Mouse (Mus musculus): Measurements from ENCODE around the gene Dcaf15. TPM values are rescaled to one million over a fixed set of nuclear protein-coding genes. Genes with fewer than 3 reads are reported as not detected.

Gene Dcaf15
- 9.3 and 9.5 TPM in 2 replicates for polyA plus RNA-seq (2015; fragmentation: Nextera tagmentation; extraction: Ambion mirVana)

- WGBS = 7% methylated on average over 41 of the region's 42 CpGs
- Histone ChIP-seq H3K9me3 (no peaks in the 10 kb centered on the region), H3K27ac (peak within 1 kb of the TSS; percentile 77), H3K36me3 (peaks cover 21% of the 10 kb centered on the region; the same call in 1 of the 2 replicates), H3K4me2 (peak within 1 kb of the TSS; percentile 85), H3K9ac (peak within 1 kb of the TSS; percentile 64), H3K4me3 (peak within 1 kb of the TSS; percentile 57), H3K4me1 (peaks cover 19% of the 10 kb centered on the region), H3K27me3 (no peaks in the 10 kb centered on the region)
- ATAC-seq (ENCODE audit: borderline replicate concordance, extremely low read depth, low FRiP score, low TSS enrichment) = peak; percentile 97
Observed at GRCm38 (mm10) chr8:84104697-84105609, at the start of gene Dcaf15. Gene Dcaf15 (minus strand): TSS chr8:84104768.

- 59% methylated on average over 3 of the region's 3 CpGs for WGBS
- H3K9me3 ChIP-seq = no peaks in the 10 kb centered on the region
- no peak overlapping the region for H3K4me2 ChIP-seq
- peaks cover 22% of the 10 kb centered on the region for H3K4me1 ChIP-seq
- H3K27me3 ChIP-seq = no peaks in the 10 kb centered on the region
- ATAC-seq (ENCODE audit: borderline replicate concordance, extremely low read depth, low FRiP score, low TSS enrichment) = no peak
- H3K4me3 ChIP-seq = no peak overlapping the region
- no peak overlapping the region for H3K27ac ChIP-seq
- H3K36me3 ChIP-seq = peaks cover 7% of the 10 kb centered on the region; the same call in 1 of the 2 replicates
- no peak overlapping the region for H3K9ac ChIP-seq
Observed at GRCm38 (mm10) chr8:84149181-84149580, 44.6 kb upstream of the Dcaf15 start.

- no peaks in the 10 kb centered on the region for H3K9me3 ChIP-seq
- peak overlapping the region; percentile 67 for H3K4me3 ChIP-seq
- peak overlapping the region; percentile 87 for H3K4me2 ChIP-seq
- H3K9ac ChIP-seq = 0 out of 2 replicates have a peak overlapping the region, but pooled peaks have one; percentile 92
- H3K27me3 ChIP-seq = no peaks in the 10 kb centered on the region
- peaks cover 13% of the 10 kb centered on the region for H3K36me3 ChIP-seq
- H3K4me1 ChIP-seq = peaks cover 22% of the 10 kb centered on the region
- H3K27ac ChIP-seq = no peak overlapping the region
- ATAC-seq (ENCODE audit: borderline replicate concordance, extremely low read depth, low FRiP score, low TSS enrichment) = peak; percentile 7; the same call in 1 of the 2 replicates
- WGBS = 71% methylated on average over 5 of the region's 5 CpGs
Observed at GRCm38 (mm10) chr8:84148531-84148850, 43.9 kb upstream of the Dcaf15 start.

GRCm38 (mm10) chr8:84147769-84148530, 43.4 kb upstream of the Dcaf15 start, which contains the start of the genes Cc2d1a and 4930432K21Rik:
Gene Cc2d1a (minus strand): TSS chr8:84147936.
Gene 4930432K21Rik (plus strand): TSS chr8:84148025.
- H3K4me2 ChIP-seq = peak within 1 kb of the TSS; percentile 87
- H3K9me3 ChIP-seq = no peaks in the 10 kb centered on the region
- no peaks in the 10 kb centered on the region for H3K27me3 ChIP-seq
- ATAC-seq (ENCODE audit: borderline replicate concordance, extremely low read depth, low FRiP score, low TSS enrichment) = peak; percentile 93
- peaks cover 22% of the 10 kb centered on the region for H3K4me1 ChIP-seq
- H3K9ac ChIP-seq = peak within 1 kb of the TSS; percentile 92
- 16% methylated on average over 49 of the region's 49 CpGs for WGBS
- peak within 1 kb of the TSS; percentile 84 for H3K27ac ChIP-seq
- H3K36me3 ChIP-seq = peaks cover 18% of the 10 kb centered on the region
- H3K4me3 ChIP-seq = peak within 1 kb of the TSS; percentile 67

GRCm38 (mm10) chr8:84147324-84147766, 42.8 kb upstream of the Dcaf15 start:
- peak overlapping the region; percentile 67 for H3K4me3 ChIP-seq
- peak overlapping the region; percentile 87 for H3K4me2 ChIP-seq
- peaks cover 25% of the 10 kb centered on the region for H3K36me3 ChIP-seq
- no peaks in the 10 kb centered on the region for H3K27me3 ChIP-seq
- peaks cover 22% of the 10 kb centered on the region for H3K4me1 ChIP-seq
- H3K9me3 ChIP-seq = no peaks in the 10 kb centered on the region
- H3K27ac ChIP-seq = peak overlapping the region; percentile 84
- ATAC-seq (ENCODE audit: borderline replicate concordance, extremely low read depth, low FRiP score, low TSS enrichment) = peak; percentile 58
- 4% methylated on average over 14 of the region's 14 CpGs for WGBS
- peak overlapping the region; percentile 92 for H3K9ac ChIP-seq

- Histone ChIP-seq H3K9me3 (no peaks in the 10 kb centered on the region), H3K36me3 (peaks cover 48% of the 10 kb centered on the region), H3K27ac (no peak overlapping the region), H3K4me3 (no peak overlapping the region), H3K4me2 (no peak overlapping the region), H3K9ac (no peak overlapping the region), H3K4me1 (peaks cover 22% of the 10 kb centered on the region), H3K27me3 (no peaks in the 10 kb centered on the region)
- ATAC-seq (ENCODE audit: borderline replicate concordance, extremely low read depth, low FRiP score, low TSS enrichment) = no peak
- WGBS = 93% methylated on average over 8 of the region's 8 CpGs
Observed at GRCm38 (mm10) chr8:84144636-84145245, 40.2 kb upstream of the Dcaf15 start.

GRCm38 (mm10) chr8:84140838-84141237, 36.3 kb upstream of the Dcaf15 start:
- Histone ChIP-seq H3K4me1 (no peaks in the 10 kb centered on the region), H3K4me3 (no peak overlapping the region), H3K27ac (no peak overlapping the region), H3K36me3 (peaks cover 85% of the 10 kb centered on the region), H3K4me2 (no peak overlapping the region), H3K9ac (no peak overlapping the region), H3K9me3 (no peaks in the 10 kb centered on the region), H3K27me3 (no peaks in the 10 kb centered on the region)
- 88% methylated on average over 4 of the region's 4 CpGs for WGBS
- ATAC-seq (ENCODE audit: borderline replicate concordance, extremely low read depth, low FRiP score, low TSS enrichment) = no peak

- Histone ChIP-seq H3K36me3 (peaks cover 84% of the 10 kb centered on the region), H3K9me3 (no peaks in the 10 kb centered on the region), H3K4me3 (no peak overlapping the region), H3K27me3 (no peaks in the 10 kb centered on the region), H3K4me2 (no peak overlapping the region), H3K27ac (no peak overlapping the region), H3K9ac (no peak overlapping the region), H3K4me1 (no peaks in the 10 kb centered on the region)
- ATAC-seq (ENCODE audit: borderline replicate concordance, extremely low read depth, low FRiP score, low TSS enrichment) = no peak
- WGBS = 90% methylated on average over 3 of the region's 3 CpGs
Observed at GRCm38 (mm10) chr8:84137848-84138247, 33.3 kb upstream of the Dcaf15 start.

GRCm38 (mm10) chr8:84132225-84132624, 27.7 kb upstream of the Dcaf15 start:
- ATAC-seq (ENCODE audit: borderline replicate concordance, extremely low read depth, low FRiP score, low TSS enrichment) = no peak
- peaks cover 40% of the 10 kb centered on the region for H3K36me3 ChIP-seq
- H3K4me3 ChIP-seq = no peak overlapping the region

GRCm38 (mm10) chr8:84130806-84131205, 26.2 kb upstream of the Dcaf15 start:
- Histone ChIP-seq H3K27me3 (no peaks in the 10 kb centered on the region), H3K27ac (no peak overlapping the region), H3K9ac (no peak overlapping the region), H3K4me3 (no peak overlapping the region), H3K4me1 (peaks cover 11% of the 10 kb centered on the region), H3K4me2 (no peak overlapping the region), H3K36me3 (peaks cover 26% of the 10 kb centered on the region), H3K9me3 (no peaks in the 10 kb centered on the region)
- ATAC-seq (ENCODE audit: borderline replicate concordance, extremely low read depth, low FRiP score, low TSS enrichment) = no peak
- WGBS = 43% methylated on average over 30 of the region's 30 CpGs

More at GRCm38 (mm10) chr8:84132225-84132624, 27.7 kb upstream of the Dcaf15 start:
- Histone ChIP-seq H3K9ac (no peak overlapping the region), H3K4me2 (no peak overlapping the region), H3K4me1 (peaks cover 5% of the 10 kb centered on the region), H3K27me3 (no peaks in the 10 kb centered on the region), H3K9me3 (no peaks in the 10 kb centered on the region), H3K27ac (no peak overlapping the region)
- 85% methylated on average over 8 of the region's 8 CpGs for WGBS

- Histone ChIP-seq H3K36me3 (peaks cover 8% of the 10 kb centered on the region; the same call in 1 of the 2 replicates), H3K4me1 (peaks cover 11% of the 10 kb centered on the region), H3K9me3 (no peaks in the 10 kb centered on the region), H3K27ac (no peak overlapping the region), H3K4me3 (no peak overlapping the region), H3K4me2 (no peak overlapping the region), H3K9ac (no peak overlapping the region), H3K27me3 (no peaks in the 10 kb centered on the region)
- 54% methylated on average over 8 of the region's 8 CpGs for WGBS
- no peak for ATAC-seq (ENCODE audit: borderline replicate concordance, extremely low read depth, low FRiP score, low TSS enrichment)
Observed at GRCm38 (mm10) chr8:84128277-84128676, 23.7 kb upstream of the Dcaf15 start.
